Mouse (Mus musculus) cerebellum, postnatal 4 days (tissue): ENCODE data around the gene Junb.

ENCODE experiments used
- DNase-seq, 2 experiments: peaks; one replicate each; pipeline ENCODE4 v3.0.0; 2022; ENCODE audit warnings: low spot score in 2 of 2, mixed read lengths in 1 of 2

Junb gene

DNA sequence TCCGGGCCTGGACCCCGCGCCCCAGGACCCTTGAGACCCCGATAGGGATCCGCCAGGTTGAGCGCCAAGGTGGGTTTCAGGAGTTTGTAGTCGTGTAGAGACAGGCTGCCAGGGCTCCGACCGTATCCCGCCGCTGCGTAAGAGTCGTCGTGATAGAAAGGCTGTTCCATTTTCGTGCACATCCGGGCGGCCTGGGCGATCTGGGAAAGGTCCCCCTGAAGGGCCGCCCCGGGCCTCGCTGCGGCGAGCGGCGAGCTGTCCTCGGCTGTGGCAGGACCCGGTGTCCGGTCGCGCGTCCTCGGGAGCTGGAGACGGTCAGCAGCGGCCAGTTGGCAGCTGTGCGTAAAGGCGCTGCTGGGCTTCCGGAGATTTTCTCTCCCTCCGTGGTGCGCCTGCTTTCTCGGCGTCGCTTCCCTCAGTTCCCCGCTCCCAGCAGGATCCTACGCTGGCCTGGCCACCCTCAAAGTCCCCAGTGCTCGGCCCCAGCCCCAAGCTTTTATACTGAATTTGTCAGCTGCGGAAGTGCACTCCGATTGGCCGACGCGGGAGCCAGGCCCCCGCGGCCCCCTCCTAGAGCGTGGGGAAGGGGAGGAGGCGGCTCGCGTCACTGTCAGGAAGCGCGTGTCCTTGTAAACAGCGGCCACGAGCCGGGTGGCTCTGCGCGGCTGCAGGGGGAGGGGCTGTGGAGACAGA, at the start of gene Junb:
TSS of gene Junb (minus strand) at position 471 of the 693 bp plus-strand sequence.
- DNase-seq: peak; percentile 51 to 71

DNA sequence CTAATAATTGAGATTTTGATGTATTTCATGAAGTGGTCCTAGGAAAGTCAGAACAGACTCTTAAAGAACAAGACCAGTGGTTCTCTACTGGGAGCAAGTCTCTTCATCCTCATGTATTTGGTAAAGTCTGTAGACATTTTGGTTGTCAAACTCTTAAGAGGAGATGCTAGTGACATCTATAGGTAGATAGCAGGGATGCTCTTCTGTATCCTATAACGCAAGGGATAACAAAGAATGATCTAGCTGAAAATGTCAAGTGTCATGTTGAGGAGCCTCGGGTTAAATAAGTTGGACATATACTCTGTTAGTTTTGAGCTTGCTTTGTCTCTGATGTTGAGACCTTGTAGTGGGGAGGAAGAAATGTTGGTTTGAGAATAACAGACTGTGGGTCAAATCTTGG, 49.4 kb upstream of the Junb start:
- DNase-seq: no peak

DNA sequence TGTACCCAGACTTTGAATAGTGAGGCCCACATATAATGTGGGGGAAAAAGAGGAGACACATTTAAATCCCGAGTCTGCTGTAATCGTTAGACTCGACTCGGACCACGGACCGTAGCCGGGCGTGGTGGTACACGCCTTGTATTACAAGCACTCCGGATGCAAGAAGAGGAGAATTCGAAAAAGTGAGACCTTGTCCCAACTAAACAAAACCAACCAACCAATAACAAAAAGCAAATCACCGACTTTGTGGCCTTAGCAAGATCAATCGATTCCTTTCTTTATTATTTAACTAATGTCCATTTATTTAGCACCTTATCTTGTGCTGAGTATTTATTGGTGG, 49.0 kb upstream of the Junb start:
- DNase-seq: no peak

DNA sequence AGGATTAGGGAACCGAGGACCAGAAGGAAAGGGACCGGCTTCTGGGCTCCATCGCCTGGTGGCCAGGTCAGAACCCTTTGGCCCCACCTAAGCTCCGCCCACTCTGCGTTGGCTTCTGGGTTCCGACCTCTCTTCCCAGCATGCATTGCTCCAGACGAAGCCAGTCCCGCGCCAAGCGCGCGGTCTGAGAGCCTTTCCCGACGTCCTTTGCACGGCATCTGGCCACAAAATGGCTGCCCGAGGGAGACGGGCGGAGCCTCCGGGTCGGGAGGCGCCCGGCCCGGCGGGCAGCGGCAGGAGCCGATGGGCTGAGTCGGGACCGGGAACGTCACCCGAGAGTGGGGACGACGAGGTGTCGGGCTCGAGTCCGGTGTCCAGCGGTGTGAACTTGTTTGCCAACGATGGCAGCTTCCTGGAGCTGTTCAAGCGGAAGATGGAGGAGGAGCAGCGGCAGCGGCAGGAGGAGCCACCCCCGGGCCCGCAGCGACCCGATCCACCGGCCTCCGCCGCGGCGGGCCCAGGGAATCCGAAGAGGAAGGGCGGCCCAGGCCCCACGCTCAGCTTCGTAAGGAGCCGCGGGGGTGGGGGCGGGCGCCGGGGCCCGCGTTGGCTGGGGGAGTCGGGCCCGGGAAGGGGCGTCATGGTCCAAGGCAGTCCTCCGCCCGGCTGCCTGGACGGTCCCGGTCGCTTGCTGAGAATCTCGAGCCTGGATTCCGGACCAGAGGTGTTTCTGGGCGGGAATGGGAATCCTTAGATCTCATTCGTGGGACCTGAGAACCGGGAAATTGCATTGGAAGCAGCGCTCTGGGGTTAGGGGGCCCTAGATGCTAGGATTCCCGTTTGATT, 48.4 kb upstream of the Junb start, which contains the start of gene Trir:
TSS of gene Trir (plus strand) at position 154 of the 846 bp plus-strand sequence.
- peak; percentile 89 to 94 for DNase-seq

DNA sequence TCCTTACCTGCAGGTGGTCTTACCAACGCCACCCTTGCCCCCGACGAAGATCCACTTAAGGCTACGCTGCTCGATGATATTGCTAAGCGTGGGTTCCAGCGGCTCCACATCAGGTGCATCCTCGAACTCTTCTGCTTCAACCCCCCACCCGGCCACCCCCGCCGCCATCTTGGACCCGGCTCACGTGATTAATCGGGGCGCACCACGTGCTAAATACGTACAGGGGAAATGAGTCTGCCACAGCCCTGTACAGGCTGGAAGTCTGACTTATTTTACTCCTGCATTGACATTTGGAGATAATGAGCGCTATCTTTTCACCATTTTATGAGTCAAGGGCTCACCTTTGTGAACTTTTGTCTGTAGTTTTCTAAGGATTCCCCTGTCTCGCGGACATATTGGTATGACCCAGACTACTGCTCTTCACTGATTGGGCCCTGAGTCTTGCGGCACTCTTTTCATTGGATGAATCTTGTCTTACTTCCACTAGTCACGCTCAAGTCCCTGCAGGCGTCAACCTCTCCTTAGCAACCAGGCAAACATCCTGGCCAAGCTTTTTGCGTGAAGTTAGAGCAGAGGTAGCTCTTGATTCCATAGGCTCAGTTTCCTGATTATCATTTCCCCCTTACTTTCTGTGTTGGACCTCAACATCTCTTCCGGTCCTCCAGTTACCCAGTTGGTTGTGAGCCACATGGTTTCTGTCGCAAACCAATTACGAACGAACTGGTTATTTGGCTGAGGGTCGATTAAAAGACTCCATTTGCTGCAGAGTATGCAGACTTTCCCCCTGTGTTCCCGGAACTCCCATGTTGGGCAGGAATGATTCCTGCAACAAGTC, 46.8 kb upstream of the Junb start, which contains the start of gene Asna1:
TSS of gene Asna1 (minus strand) at position 184 of the 835 bp plus-strand sequence.
- peak; percentile 46 to 79 for DNase-seq

DNA sequence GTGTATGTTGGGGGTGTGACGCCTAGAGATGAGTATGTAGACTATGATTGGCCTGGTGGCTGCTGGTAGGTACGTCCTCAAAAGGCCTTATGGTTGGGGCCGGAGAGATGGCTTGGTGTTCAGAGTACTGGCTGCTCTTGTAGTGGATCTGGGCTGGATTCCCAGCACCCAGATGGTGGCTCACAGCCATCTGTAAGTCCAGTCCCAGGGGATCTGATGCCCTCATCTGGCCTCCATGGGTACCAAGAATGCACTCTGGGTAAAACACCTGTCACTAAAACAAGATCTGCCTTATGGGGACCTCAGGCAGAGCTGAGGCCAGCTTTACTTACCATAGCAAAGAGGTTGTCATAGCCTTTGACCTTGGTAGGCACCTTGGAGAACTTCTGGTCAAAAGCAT, 45.3 kb upstream of the Junb start:
- no peak for DNase-seq

DNA sequence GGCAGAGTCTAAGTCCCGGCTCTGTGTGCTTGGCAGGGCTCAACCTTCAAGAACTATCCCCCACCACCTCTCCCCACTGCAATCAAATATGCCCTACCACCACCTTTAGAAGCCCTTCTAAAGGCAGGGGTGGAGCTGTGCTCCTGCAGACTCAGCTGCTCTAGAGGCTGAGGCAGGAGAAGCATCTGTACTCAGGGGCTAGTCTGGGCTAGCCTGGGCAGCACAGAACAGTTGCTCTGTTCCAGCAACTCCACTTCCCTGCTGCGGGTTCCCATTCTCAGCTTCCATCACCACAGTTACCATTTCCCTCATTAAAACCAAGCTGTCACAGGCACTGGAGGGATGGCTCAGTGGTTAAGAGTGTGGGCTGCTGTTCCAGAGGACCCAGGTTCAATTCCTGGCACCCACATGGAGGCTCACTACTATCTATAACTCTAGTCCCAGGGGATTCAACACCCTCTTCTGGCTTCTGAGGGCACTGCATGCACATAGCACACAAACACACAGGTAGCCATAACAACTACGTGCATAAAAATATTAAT, 43.1 kb upstream of the Junb start:
- no peak for DNase-seq

DNA sequence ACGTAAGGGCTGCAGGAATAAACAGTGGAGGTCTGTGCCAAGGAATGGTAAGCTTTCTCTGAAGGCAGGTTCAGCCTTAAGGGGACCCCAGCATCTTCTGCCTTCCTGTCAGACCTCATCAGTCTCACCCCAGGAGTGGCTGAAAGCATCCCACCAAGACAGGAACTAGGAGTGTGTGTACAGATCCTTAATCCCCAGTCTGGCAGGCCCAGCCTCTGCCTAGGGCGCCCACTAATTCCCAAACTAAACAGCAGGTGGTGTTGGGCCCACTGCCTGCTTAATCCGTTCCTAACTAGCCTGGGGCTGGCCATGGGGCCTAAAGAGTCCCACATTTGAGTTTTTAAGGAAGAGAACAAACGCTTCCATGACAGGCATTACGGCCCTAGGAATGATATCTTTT, 38.7 kb upstream of the Junb start:
- no peak for DNase-seq

DNA sequence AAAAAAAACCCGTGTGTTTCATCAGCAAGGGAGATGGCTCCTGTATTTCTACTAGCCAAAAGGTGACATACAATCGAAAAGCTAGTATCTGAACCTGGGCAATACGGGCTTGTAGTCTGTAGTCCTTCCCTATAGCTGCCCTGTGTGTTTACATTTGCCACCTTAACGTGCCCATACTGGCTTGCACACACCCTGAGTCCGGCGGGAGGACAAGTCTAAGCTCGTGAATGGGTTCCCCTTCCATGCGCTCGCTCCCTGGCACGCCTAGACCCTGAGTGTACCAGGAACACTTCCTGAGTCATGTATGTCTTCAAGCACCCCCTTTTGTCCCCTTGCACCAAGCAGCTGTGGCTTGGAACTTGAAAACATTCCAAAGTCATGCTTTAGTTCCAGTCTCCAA, 38.2 kb upstream of the Junb start:
- no peak for DNase-seq

DNA sequence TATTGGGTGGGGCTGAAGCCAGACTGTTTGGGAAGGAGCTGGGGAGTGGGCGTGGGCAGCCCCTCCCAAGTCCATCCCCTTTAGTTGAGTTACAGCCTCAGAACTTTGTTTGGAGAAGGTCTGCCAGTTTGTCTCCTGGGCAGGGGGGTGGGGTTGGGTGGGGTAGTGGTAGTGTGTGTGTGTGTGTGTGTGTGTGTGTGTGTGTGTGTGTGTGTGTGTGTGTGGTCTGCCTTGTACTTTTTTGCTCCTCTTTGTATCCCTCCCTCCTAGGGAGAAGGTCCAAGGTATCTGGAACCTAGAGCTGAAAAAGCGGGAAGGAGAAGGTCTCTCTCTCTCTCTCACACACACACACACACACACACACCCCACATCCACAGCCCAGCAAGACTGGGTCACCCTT, 35.9 kb upstream of the Junb start, which contains the start of gene Best2:
TSS of gene Best2 (minus strand) at position 101 of the 400 bp plus-strand sequence.
- no peak for DNase-seq

DNA sequence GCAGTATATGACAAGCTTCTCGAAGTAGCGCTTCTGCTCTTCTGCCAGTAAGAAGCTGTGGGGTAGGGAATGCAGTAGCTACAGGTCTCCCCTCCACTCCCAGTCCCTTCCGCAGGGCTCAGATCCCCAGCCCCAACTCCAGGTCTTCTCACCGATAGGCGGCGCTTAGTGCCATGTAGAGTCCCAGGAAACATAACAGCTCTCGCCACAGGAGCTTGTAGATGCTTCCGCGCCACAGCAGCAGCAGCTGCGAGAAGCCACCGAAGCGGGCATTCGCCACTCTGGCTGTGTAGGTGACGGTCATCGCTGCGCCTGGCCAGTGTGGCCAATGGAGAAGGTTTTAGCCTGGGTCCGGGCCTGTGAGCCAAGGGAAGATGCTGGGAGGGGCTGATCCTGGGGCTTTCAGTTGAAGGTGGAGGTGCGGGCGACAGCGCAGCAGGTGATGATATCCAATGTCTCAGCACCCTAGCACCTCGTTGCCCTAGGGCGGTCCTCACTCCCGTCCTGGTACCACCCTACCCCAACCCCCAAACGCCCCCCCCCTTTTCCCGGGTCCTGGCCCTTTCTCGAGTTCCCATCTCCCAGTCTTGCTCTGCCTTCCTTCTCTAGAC, 34.8 kb upstream of the Junb start:
- peak; percentile 62 to 66 for DNase-seq

DNA sequence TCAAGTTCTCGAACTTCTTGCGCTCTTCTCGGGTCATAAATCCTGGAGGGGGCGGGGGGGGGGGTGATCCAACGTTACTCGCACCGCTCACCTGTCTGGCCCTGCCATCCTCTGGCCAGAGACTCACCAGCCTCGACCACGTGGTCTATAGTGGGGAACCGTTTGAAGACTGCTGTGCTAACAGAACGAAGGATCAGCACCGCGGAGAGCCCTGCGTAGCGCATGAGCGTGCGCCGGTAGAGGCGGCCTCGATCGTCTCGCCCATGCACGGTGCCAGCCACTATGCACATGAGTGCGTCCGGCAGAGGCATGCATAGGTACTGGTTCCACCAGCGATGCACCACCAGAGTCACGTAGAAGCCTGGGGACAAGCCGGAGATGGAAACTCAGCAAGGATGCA, 32.7 kb upstream of the Junb start:
- DNase-seq: no peak

DNA sequence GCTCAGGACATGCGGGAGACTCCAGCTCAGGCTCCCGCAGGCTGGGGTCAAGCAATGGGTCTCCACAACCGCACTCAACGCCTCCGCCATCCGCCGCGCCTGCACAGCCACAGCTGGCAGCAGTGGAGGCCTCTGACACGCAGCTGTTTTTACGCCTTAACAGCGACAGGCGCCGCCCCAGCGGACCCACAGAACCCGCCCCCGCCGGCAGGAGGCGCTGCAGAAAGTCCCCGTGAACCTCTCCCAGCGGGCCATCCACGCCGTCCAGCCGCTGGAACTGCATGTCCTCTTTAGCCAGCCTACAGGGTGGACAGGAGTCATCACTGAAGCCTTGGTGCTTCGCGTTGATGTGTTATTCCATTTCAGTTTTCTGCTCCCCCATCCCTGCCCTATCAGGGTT, 29.2 kb upstream of the Junb start:
- DNase-seq: no peak

DNA sequence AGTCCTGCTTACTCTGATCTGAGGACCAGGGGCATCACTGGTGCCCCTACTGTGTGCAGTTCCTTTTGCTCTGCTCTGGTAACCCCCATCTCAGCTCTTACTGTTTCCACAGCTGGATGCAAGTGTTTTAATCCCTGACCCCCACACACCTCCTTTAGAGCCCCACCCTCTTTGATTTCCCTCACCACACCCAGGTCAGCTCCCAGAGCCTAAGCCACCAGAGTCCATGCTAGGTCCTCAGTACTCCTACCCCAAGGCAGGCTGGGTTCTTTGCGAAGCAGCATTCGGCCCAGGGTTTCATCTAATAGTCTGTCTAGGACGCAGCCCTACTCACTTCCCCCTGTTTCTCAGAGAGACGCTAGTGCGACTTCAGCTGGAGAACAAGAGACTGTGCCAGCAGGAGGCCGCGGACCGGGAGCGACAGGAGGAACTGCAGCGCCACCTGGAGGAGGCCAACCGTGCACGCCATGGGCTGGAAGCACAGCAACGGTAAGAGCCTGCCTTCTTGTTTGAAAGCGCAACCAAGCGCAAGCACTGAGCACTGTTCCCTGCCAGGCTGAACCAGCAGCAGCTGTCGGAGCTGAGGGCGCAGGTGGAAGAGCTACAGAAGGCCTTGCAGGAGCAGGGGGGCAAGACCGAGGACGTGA, 19.3 kb upstream of the Junb start:
- DNase-seq: peak; percentile 80 to 91

DNA sequence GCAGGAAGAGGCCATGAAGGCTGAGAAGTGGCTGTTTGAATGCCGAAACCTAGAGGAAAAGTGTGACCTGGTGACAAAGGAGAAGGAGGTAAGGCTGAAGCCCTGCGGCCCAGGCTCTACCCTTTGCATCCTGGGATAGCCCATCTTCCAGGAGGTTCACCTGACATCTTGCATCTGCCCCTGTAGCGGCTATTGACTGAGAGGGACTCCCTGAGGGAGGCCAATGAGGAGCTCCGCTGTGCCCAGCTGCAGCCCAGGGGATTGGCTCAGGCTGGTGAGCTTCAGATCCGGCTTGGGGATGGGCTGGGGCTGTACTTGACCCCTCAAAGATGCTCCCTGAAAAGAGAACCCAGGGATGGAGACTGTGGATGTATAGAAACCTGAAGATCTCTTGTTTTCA, 18.5 kb upstream of the Junb start:
- DNase-seq: no peak

DNA sequence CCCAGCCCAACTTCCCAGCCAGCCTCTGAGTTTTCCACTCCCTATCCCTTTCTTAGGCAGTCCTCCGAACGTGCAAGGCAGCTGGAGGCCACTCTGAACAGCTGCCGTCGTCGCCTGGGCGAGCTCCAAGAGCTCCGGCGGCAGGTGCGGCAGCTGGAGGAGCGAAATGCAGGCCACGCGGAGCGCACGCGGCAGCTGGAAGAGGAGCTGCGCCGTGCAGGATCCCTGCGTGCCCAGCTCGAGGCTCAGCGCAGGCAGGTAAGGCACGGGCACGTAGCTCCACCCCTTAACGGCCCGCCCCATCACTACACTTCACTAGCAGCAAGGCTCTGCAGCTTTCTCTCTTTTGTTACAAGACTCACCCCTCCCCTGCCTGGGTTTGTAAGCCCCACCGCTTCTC, 17.2 kb upstream of the Junb start:
- DNase-seq: no peak

DNA sequence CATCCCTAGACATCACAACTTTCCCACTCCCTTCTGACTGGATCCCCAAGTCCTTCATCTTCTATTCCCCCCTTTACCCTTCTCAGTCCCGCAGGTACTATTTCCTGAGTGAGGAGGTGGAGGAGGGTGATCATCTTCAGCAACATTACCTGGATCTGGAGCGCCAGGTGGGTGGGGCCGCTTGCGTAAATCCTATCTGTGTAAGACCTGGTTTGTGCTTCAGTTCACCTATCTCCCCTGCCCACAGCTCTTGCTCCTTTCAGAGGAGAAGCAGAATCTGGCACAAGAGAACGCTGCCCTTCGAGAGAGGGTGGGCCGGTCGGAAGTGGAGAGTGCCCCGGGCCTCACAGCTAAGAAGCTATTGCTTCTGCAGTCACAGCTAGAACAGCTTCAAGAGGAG, 15.9 kb upstream of the Junb start:
- DNase-seq: no peak

DNA sequence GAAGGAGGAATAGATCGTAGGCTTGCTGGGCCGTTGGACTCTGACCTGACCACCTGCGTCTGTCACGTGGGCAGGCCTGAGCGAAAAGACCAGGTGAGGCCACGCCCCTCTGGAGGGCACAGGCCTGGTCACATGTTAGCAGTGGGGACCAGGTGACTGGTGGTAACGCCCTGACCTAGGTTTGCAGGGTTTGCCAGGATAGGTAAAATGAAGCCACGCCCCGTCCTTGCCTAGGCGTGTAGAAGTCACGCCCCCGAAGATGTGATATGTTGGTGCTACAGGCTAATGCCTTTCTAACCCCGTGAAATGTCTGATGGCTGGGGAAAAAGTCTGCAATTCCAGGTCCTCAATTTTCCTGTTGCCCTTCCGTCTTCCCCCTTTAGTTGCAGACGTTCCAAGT, 12.3 kb upstream of the Junb start:
- DNase-seq: no peak

DNA sequence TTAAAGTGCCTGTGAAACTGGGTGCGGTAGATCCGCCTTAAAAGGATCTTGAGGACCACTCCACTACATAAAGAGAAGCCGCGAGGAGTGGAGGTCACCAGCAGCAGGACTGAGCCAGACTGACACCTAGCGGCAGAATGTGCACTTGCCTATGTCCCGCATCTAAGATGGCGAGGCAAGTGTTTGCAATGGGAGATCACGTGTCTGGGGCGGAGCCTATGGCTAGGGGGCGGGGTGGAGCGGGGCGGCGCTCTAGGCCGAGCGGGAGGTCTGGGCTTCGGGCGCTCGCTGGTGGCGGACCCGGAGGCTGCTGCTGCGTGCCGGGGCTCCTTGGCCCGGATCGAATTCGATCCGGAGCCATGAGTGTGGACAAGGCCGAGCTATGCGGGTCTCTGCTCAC, 11.8 kb upstream of the Junb start, which contains the start of gene Hook2:
TSS of gene Hook2 (plus strand) at position 255 of the 400 bp plus-strand sequence.
- peak; percentile 94 to 98 for DNase-seq

DNA sequence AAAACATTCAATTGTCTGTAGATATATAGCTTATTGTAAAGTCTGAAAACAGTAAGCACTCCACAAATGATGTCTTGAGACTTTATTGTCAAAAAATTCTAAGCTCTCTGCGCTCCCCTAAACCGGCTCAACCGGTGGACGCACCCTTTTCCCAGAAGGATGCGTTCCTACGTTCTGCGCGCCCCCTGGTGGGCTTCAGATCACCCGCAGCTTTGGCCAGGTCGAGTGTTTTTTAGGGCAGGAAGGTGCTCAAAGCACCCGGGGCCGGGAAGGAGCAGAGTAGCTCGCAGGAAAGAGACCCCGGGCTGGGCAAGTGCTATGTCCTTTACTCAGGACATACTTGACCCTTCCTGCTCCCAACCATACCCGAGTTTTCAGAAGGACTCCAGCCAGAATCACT, 11.3 kb upstream of the Junb start:
- peak; percentile 90 to 92 for DNase-seq

DNA sequence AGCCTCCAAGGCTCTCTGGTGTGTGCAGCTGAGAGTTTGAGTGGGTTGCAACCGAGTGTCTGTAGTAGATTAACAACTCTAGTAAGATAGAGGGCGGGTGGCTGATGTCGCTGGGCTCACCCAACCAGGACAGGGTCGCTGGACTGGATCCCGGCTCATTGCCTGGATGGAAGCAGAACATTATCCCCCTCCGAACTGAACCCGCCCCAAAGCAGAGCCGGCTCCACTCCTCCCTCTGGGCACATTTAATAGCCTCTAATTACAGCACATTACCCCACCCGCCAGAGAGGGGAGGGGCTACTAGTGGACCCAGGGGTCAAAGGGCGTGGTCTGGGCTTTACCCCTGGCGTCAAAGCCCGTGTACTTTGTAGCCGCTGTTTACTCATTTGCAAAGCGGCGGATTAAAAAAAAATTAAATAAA, 10.8 kb upstream of the Junb start:
- DNase-seq: no peak
